Mouse (Mus musculus) stomach, postnatal 0 days (tissue): ENCODE results near the gene Ihh.

Experiments used
- CTCF ChIP-seq: IDR thresholded peaks from 2 replicates; pipeline ENCODE4 v1.5.1; 2016; ENCODE audit warnings: antibody characterized with exemption, low read depth, mild to moderate bottlenecking, moderate library complexity
- EP300 ChIP-seq: optimal IDR thresholded peaks from 2 replicates; pipeline ENCODE3; 2016; ENCODE audit warnings: antibody characterized with exemption

DNA sequence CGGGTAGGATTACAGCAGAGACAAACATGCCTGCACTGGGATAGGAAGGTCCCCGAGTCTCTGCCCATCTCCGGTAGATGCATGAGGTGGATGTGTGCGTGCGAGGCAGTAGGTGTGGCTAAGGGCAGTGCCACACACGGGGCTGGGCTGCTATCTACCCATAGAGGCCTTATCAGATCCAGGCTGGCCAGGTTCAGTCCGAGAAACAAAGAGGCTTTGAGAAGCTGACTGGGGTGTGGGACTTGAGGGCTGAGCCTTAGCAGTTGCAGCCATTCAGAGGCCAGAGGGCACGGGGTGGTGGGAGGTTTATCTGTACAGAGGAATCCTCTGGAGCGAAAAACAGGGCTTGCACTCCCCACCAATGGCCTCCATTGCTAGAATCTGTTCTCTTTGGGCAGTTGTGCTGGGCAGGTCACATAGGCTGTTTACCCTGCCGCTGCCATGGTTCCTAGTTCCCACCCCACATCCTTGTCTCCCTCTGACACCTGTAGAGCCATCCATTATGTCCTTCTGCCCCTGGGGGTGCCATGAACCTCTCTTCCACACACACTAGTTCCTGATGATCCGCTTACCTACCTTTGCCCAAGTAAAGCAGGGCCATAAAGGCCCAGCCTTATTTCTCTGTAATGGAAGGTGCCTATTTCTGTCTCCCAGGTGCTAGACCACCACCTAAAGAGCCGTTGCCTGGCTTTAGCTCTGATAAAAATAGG is 9.7 kb downstream of the Ihh start:
- TF ChIP-seq CTCF = no peak
- TF ChIP-seq EP300 = no peak
